Mouse (Mus musculus) forebrain, embryonic 12.5 days (tissue): Measurements from ENCODE around the gene Mertk. TPM values are rescaled to one million over a fixed set of nuclear protein-coding genes. Genes with fewer than 3 reads are reported as not detected.
A peak's percentile ranks its signal among the peaks of the same experiment; 100 is the strongest.

ENCODE experiments used
- ATAC-seq: fragments of 200-750 bp; cut with Nextera tagmentation; 2 replicates; pipeline ENCODE4 v1.8.0; 2017; ENCODE audit warnings: moderate TSS enrichment; ENCODE audit not compliant: low FRiP score
- H3K27ac ChIP-seq: fragments of 300-500 bp; sonication (generic); 2 replicates; pipeline ENCODE4 v1.5.1; 2016; ENCODE audit warnings: mild to moderate bottlenecking
- H3K27me3 ChIP-seq: fragments of 300-500 bp; sonication (generic); 2 replicates; pipeline ENCODE4 v1.6.1; 2016; ENCODE audit warnings: mild to moderate bottlenecking
- H3K36me3 ChIP-seq: fragments of 300-500 bp; sonication (generic); replicated peaks from 2 replicates; pipeline ENCODE4 v1.6.1; 2016; ENCODE audit warnings: mild to moderate bottlenecking
- H3K4me1 ChIP-seq: fragments of 300-500 bp; sonication (generic); 2 replicates; pipeline ENCODE4 v1.6.1; 2016
- H3K4me2 ChIP-seq: fragments of 300-500 bp; sonication (generic); 2 replicates; pipeline ENCODE4 v1.6.1; 2016; ENCODE audit warnings: mild to moderate bottlenecking, moderate library complexity
- H3K4me3 ChIP-seq: fragments of 300-500 bp; sonication (generic); replicated peaks from 2 replicates; pipeline ENCODE4 v1.5.1; 2016; ENCODE audit warnings: mild to moderate bottlenecking
- H3K9ac ChIP-seq: fragments of 300-500 bp; sonication (generic); 2 replicates; pipeline ENCODE4 v1.6.1; 2016; ENCODE audit warnings: mild to moderate bottlenecking
- H3K9me3 ChIP-seq: fragments of 300-500 bp; sonication (generic); 2 replicates; pipeline ENCODE4 v1.6.1; 2016
- WGBS: fragments of 180-500 bp; shearing (Covaris S2); methylation state at CpG from one replicate; pipeline ENCODE4 v1.1.7; 2016; 5-methylcytosine and 5-hydroxymethylcytosine counted together
- polyA plus RNA-seq: library from polyadenylated mRNA; unstranded; fragments of >200 nt; fragmentation: Nextera tagmentation; extraction: Ambion mirVana; gene quantifications from 2 replicates; pipeline ENCODE4 v1.2.1, GENCODE M21; 2016

Gene Mertk
- polyA plus RNA-seq, 1 experiment from 2014 or later = 2.7 TPM

GRCm38 (mm10) chr2:128726626-128727025 lies 27.9 kb downstream of the Mertk start:
- Histone ChIP-seq H3K4me2 (no peak overlapping the region), H3K27me3 (no peaks in the 10 kb centered on the region), H3K27ac (no peak overlapping the region), H3K36me3 (no peaks in the 10 kb centered on the region), H3K4me3 (no peak overlapping the region), H3K9me3 (no peaks in the 10 kb centered on the region), H3K9ac (no peak overlapping the region), H3K4me1 (no peaks in the 10 kb centered on the region)
- 89% methylated on average over 7 of the region's 7 CpGs for WGBS
- ATAC-seq = no peak

- no peaks in the 10 kb centered on the region for H3K27me3 ChIP-seq
- H3K4me1 ChIP-seq = no peaks in the 10 kb centered on the region
- 32% methylated on average over 3 of the region's 3 CpGs for WGBS
- no peak for ATAC-seq
- no peak overlapping the region for H3K4me2 ChIP-seq
- H3K36me3 ChIP-seq = no peaks in the 10 kb centered on the region
- no peak overlapping the region for H3K27ac ChIP-seq
- no peak overlapping the region for H3K4me3 ChIP-seq
- H3K9ac ChIP-seq = no peak overlapping the region
- no peaks in the 10 kb centered on the region for H3K9me3 ChIP-seq
Measured at GRCm38 (mm10) chr2:128727552-128727951, 28.8 kb downstream of the Mertk start.

GRCm38 (mm10) chr2:128728066-128728465 lies 29.3 kb downstream of the Mertk start:
- H3K9ac ChIP-seq = no peak overlapping the region
- no peaks in the 10 kb centered on the region for H3K9me3 ChIP-seq
- no peak overlapping the region for H3K4me3 ChIP-seq
- no peak for ATAC-seq
- H3K4me1 ChIP-seq = no peaks in the 10 kb centered on the region
- H3K4me2 ChIP-seq = no peak overlapping the region
- WGBS = 71% methylated on average over 4 of the region's 4 CpGs
- H3K36me3 ChIP-seq = no peaks in the 10 kb centered on the region
- no peak overlapping the region for H3K27ac ChIP-seq
- no peaks in the 10 kb centered on the region for H3K27me3 ChIP-seq

DNA sequence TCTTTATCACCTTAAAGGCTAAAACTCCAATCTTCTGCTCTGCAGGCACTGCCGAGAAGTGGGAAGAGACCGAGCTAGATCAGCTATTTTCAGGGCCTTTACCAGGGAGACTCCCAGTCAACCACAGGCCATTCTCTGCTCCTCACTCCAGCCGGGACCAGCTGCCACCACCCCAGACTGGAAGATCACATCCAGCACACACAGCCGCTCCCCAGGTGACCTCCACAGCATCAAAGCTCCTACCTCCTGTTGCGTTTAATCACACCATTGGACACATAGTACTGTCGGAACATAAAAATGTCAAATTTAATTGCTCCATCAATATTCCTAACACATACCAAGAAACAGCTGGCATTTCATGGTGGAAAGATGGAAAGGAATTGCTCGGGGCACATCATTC lies 30.4 kb downstream of the Mertk start:
- Histone ChIP-seq H3K9ac (no peak overlapping the region), H3K36me3 (no peaks in the 10 kb centered on the region), H3K4me3 (no peak overlapping the region), H3K27me3 (no peaks in the 10 kb centered on the region), H3K9me3 (no peaks in the 10 kb centered on the region), H3K4me1 (no peaks in the 10 kb centered on the region), H3K27ac (no peak overlapping the region), H3K4me2 (no peak overlapping the region)
- 80% methylated on average over 7 of the region's 7 CpGs for WGBS
- no peak for ATAC-seq

- Histone ChIP-seq H3K4me3 (no peak overlapping the region), H3K9ac (no peak overlapping the region), H3K27me3 (no peaks in the 10 kb centered on the region), H3K27ac (no peak overlapping the region), H3K9me3 (no peaks in the 10 kb centered on the region), H3K36me3 (no peaks in the 10 kb centered on the region), H3K4me2 (no peak overlapping the region), H3K4me1 (no peaks in the 10 kb centered on the region)
- no peak for ATAC-seq
- 76% methylated on average over 10 of the region's 10 CpGs for WGBS
Measured at GRCm38 (mm10) chr2:128731514-128731913, 32.8 kb downstream of the Mertk start.

DNA sequence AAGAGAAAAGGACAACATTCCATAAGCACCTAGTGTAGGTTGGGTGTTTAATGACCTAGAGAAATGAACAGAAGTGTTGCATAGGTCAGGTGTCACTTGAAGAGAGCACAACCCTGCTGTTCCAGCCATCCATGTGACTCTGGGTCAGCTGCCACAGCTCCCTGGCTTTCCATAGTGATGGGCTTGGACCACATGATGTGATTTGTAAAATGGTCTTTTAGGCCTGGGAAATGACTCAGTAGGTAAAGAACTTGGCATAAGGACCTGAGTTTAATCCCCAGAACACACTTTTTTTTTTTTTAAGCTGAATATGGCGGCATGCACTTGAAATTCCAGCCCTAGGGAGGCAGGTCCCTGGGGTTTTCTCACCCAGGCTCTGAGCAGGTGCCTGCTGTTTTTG lies 33.2 kb downstream of the Mertk start:
- H3K36me3 ChIP-seq = no peaks in the 10 kb centered on the region
- no peak for ATAC-seq
- WGBS = 91% methylated on average over 1 of the region's 1 CpGs

DNA sequence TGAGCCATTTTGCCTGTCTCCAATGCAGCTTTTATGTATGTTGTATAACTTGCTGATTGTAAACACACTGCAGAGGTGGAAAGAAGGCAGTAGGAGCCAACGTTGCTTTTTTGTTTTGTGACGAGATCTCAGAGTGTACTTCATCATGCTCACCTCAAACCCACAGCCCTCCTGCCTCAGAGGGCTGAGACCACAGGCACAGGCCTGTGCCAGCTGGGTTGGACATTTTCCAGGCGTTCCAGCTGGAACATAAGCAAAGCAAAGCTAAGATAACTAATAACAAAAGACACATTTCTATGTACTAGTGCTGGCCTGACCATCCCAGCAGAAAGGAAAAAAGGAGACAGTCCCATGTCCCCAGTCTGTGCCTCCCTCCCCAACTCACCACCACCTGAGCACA lies 36.3 kb downstream of the Mertk start:
- Histone ChIP-seq H3K27ac (no peak overlapping the region), H3K27me3 (no peaks in the 10 kb centered on the region), H3K9me3 (no peaks in the 10 kb centered on the region), H3K4me3 (no peak overlapping the region), H3K36me3 (no peaks in the 10 kb centered on the region), H3K9ac (no peak overlapping the region), H3K4me2 (no peak overlapping the region), H3K4me1 (no peaks in the 10 kb centered on the region)
- WGBS = 74% methylated on average over 3 of the region's 3 CpGs
- no peak for ATAC-seq

More for the DNA sequence above, 33.2 kb downstream of the Mertk start:
- Histone ChIP-seq H3K9ac (no peak overlapping the region), H3K9me3 (no peaks in the 10 kb centered on the region), H3K27me3 (no peaks in the 10 kb centered on the region), H3K4me3 (no peak overlapping the region), H3K27ac (no peak overlapping the region), H3K4me1 (no peaks in the 10 kb centered on the region), H3K4me2 (no peak overlapping the region)

DNA sequence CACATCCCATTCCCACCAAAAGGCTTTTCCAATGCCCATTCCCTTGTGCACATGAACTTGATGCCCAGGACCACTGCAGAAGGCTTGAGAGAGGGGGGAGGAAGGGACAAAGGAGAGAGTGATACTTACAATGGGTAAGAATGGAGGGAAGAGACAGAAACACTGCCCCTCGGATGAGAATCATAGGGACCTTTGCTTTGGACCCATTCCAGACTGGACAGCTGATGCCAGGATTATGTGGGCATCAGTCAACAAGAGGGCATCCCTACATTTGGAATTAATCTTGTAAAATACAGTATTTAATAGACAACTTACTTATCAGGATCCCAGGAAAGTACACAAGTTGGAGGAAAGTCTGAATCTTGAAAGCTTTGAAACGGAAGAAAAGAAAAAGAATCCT lies 38.3 kb downstream of the Mertk start:
- WGBS = 82% methylated on average over 2 of the region's 2 CpGs
- no peaks in the 10 kb centered on the region for H3K9me3 ChIP-seq
- H3K27me3 ChIP-seq = no peaks in the 10 kb centered on the region
- no peak overlapping the region for H3K27ac ChIP-seq
- no peaks in the 10 kb centered on the region for H3K4me1 ChIP-seq
- no peaks in the 10 kb centered on the region for H3K36me3 ChIP-seq
- no peak overlapping the region for H3K4me2 ChIP-seq
- H3K4me3 ChIP-seq = no peak overlapping the region
- H3K9ac ChIP-seq = no peak overlapping the region
- ATAC-seq = no peak

- H3K9ac ChIP-seq = no peak overlapping the region
- H3K27me3 ChIP-seq = no peaks in the 10 kb centered on the region
- H3K36me3 ChIP-seq = no peaks in the 10 kb centered on the region
- no peak overlapping the region for H3K4me3 ChIP-seq
- no peaks in the 10 kb centered on the region for H3K4me1 ChIP-seq
- no peaks in the 10 kb centered on the region for H3K9me3 ChIP-seq
- WGBS = 87% methylated on average over 4 of the region's 4 CpGs
- H3K4me2 ChIP-seq = no peak overlapping the region
- no peak overlapping the region for H3K27ac ChIP-seq
- no peak for ATAC-seq
Measured at GRCm38 (mm10) chr2:128737796-128738195, 39.0 kb downstream of the Mertk start.

- H3K4me1 ChIP-seq = no peaks in the 10 kb centered on the region
- no peaks in the 10 kb centered on the region for H3K9me3 ChIP-seq
- H3K9ac ChIP-seq = no peak overlapping the region
- no peaks in the 10 kb centered on the region for H3K27me3 ChIP-seq
- WGBS = 93% methylated on average over 10 of the region's 10 CpGs
- H3K36me3 ChIP-seq = no peaks in the 10 kb centered on the region
- no peak overlapping the region for H3K27ac ChIP-seq
- no peak overlapping the region for H3K4me2 ChIP-seq
- no peak overlapping the region for H3K4me3 ChIP-seq
- no peak for ATAC-seq
Measured at GRCm38 (mm10) chr2:128738725-128739258, 40.0 kb downstream of the Mertk start.

DNA sequence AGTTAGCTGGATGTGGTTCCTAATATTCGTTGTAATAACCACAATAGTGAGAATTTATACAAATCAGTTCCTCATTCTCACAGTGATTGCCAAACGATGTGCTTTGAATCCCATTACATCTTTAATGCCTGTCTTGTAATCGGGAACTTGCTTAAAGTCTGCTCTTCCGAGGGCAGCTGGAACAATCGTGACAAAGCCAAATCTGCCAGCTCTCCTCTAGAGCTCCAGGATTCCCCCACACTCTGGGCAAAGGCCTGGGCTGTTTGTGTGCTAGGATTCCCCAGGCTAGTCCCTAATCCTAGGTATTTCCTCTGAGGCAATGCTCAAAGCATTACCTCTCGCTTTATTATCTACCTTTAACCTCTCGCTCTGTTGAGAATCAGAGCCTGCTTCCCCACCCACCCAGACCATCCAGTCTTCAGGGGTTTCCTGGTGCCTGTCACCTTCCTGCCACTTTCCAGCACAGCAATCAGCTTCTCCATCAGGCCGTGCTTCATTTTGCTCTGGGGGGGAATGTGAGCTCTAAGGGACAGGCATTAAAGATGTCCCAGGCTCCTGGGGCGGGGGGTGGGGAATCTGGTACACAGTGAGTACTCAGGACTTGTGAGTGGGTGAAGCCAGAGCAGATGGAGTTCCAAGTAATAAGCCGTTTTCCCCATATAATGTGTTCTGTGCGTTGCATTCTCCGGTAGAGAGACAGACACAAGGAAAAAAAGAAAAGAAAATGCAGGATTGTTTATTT lies 47.3 kb downstream of the Mertk start:
- 65% methylated on average over 12 of the region's 12 CpGs for WGBS

DNA sequence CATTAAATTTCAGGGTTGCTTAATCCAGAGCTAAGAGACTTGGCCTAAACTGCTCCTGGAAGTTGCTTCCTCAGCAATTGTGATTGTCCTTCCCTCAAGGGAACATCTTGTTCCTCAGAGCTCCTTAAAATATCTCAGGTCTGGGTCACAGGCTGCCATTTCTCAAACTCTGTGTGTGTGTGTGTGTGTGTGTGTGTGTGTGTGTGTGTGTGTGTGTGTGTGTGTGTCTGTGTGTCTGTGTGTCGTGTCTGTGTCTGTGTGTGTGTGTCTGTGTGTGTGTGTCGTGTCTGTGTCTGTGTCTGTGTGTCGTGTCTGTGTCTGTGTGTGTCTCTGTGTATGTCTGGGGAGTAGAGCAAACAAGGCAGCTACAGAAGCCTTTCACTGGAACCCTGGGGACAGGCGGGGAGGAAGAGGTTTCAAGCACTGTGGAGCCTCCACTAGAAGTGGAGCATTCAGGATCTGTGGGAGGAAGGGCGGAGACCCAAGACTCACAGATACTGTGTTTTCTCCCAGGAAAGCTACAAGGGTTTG lies 47.9 kb downstream of the Mertk start:
- no peak overlapping the region for H3K9ac ChIP-seq
- 68% methylated on average over 4 of the region's 5 CpGs for WGBS
- no peak overlapping the region for H3K27ac ChIP-seq
- no peak overlapping the region for H3K4me2 ChIP-seq
- no peaks in the 10 kb centered on the region for H3K36me3 ChIP-seq
- ATAC-seq = no peak
- H3K27me3 ChIP-seq = no peaks in the 10 kb centered on the region
- no peak overlapping the region for H3K4me3 ChIP-seq
- H3K9me3 ChIP-seq = no peaks in the 10 kb centered on the region
- peaks cover 4% of the 10 kb centered on the region; the same call in 1 of the 2 replicates for H3K4me1 ChIP-seq

More for the DNA sequence above, 47.3 kb downstream of the Mertk start:
- Histone ChIP-seq H3K36me3 (no peaks in the 10 kb centered on the region), H3K27me3 (no peaks in the 10 kb centered on the region), H3K9me3 (no peaks in the 10 kb centered on the region), H3K4me2 (no peak overlapping the region), H3K9ac (no peak overlapping the region), H3K4me1 (peaks cover 4% of the 10 kb centered on the region; the same call in 1 of the 2 replicates), H3K4me3 (no peak overlapping the region), H3K27ac (0 out of 2 replicates have a peak overlapping the region, but pooled peaks have one; percentile 42)
- ATAC-seq = no peak
